Mouse (Mus musculus) gastrocnemius, adult 2 months (tissue): ENCODE results near the gene Acbd3. TPM values are rescaled to one million over a fixed set of nuclear protein-coding genes. Genes with fewer than 3 reads are reported as not detected.

ENCODE experiments used
- DNase-seq: peaks from one replicate; pipeline ENCODE4 v3.0.0; 2022
- H3K27ac ChIP-seq: fragments of 200-600 bp; 2 replicates; pipeline ENCODE4 v1.8.1; 2022; ENCODE audit warnings: mild to moderate bottlenecking
- H3K4me3 ChIP-seq: fragments of 200-600 bp; 2 replicates; pipeline ENCODE4 v1.8.1; 2022; ENCODE audit warnings: mild to moderate bottlenecking, moderate library complexity
- CTCF ChIP-seq: fragments of 200-600 bp; IDR thresholded peaks from 2 replicates; pipeline ENCODE4 v1.8.1; 2022; ENCODE audit warnings: antibody characterized with exemption, mild to moderate bottlenecking, moderate library complexity
- intact Hi-C: fragments of 180-260 bp; cut with DNase I; formaldehyde crosslinking; loops from one replicate; pipeline ENCODE4 v1.15.1; 2025
- long read RNA-seq, 2 experiments: library from polyadenylated mRNA; stranded (forward); transcript quantifications; one replicate each; pipeline ENCODE4 v2.0.0; 2021
- total RNA-seq, 2 experiments: library from RNA; stranded (reverse); gene quantifications; 2 replicates each; pipeline ENCODE4 v1.2.3; 2021

The Acbd3 gene
- 10 to 100 TPM; 13.8 to 16.0 TPM for total RNA-seq
- long read RNA-seq, experiment 1, transcript Acbd3-201 (8 exons, 3,471 nt), result major isoform, 35 of 37 reads
- long read RNA-seq, experiment 1, partial matches to known transcripts, result 1 of 37 reads
- long read RNA-seq, experiment 1, other reads (novel, unspliced or antisense), result 1 of 37 reads
- long read RNA-seq, experiment 2, transcript Acbd3-201 (8 exons, 3,471 nt), result major isoform, 22 of 29 reads
- long read RNA-seq, experiment 2, partial matches to known transcripts, result 2 of 29 reads
- long read RNA-seq, experiment 2, other reads (novel, unspliced or antisense), result 5 of 29 reads

GRCm38 (mm10) chr1:180725704-180726179 is at the start of gene Acbd3:
Gene Acbd3, plus strand, starts transcription at chr1:180726043.
- intact Hi-C loops, result loop anchor here (5.0 kb wide), 1 partner anchor 87 kb away; the partner anchor contains the start of gene H3f3a
- H3K27ac ChIP-seq, result peak within 1 kb of the TSS; percentile 95
- H3K4me3 ChIP-seq, result peak within 1 kb of the TSS; percentile 94
- TF ChIP-seq CTCF, result peak; percentile 36
- DNase-seq, result peak; percentile 93

- no peak overlapping the region for H3K27ac ChIP-seq
- DNase-seq, result no peak
- intact Hi-C loops, result no loop called here
- TF ChIP-seq CTCF, result no peak
- no peak overlapping the region for H3K4me3 ChIP-seq
Observed at GRCm38 (mm10) chr1:180691284-180691683, 34.6 kb upstream of the Acbd3 start.

GRCm38 (mm10) chr1:180696626-180697352 is 29.1 kb upstream of the Acbd3 start, which contains the start of gene Mixl1:
Gene Mixl1, minus strand, starts transcription at chr1:180697034.
- peak within 1 kb of the TSS; percentile 59 for H3K4me3 ChIP-seq
- intact Hi-C loops, result no loop called here
- no peak within 1 kb of the TSS for H3K27ac ChIP-seq
- no peak for DNase-seq
- TF ChIP-seq CTCF, result no peak

GRCm38 (mm10) chr1:180698063-180698462 is 27.8 kb upstream of the Acbd3 start:
- TF ChIP-seq CTCF, result no peak
- no peak for DNase-seq
- intact Hi-C loops, result no loop called here
- Histone ChIP-seq H3K4me3 (no peak overlapping the region), H3K27ac (no peak overlapping the region)

GRCm38 (mm10) chr1:180703400-180703799 is 22.4 kb upstream of the Acbd3 start:
- Histone ChIP-seq H3K4me3 (peak overlapping the region; percentile 54), H3K27ac (no peak overlapping the region)
- TF ChIP-seq CTCF, result no peak
- no peak for DNase-seq
- intact Hi-C loops, result no loop called here

GRCm38 (mm10) chr1:180707368-180707767 is 18.5 kb upstream of the Acbd3 start:
- no peak overlapping the region for H3K27ac ChIP-seq
- H3K4me3 ChIP-seq, result no peak overlapping the region
- intact Hi-C loops, result no loop called here
- no peak for DNase-seq
- TF ChIP-seq CTCF, result no peak

- DNase-seq, result no peak
- intact Hi-C loops, result no loop called here
- Histone ChIP-seq H3K4me3 (no peak overlapping the region), H3K27ac (no peak overlapping the region)
- no peak for TF ChIP-seq CTCF
Observed at GRCm38 (mm10) chr1:180707813-180708212, 18.0 kb upstream of the Acbd3 start.

GRCm38 (mm10) chr1:180708935-180709776 is 16.7 kb upstream of the Acbd3 start:
- TF ChIP-seq CTCF, result no peak
- intact Hi-C loops, result no loop called here
- H3K4me3 ChIP-seq, result no peak overlapping the region
- DNase-seq, result no peak
- no peak overlapping the region for H3K27ac ChIP-seq

- intact Hi-C loops, result no loop called here
- Histone ChIP-seq H3K4me3 (no peak overlapping the region), H3K27ac (no peak overlapping the region)
- TF ChIP-seq CTCF, result no peak
- DNase-seq, result no peak
Observed at GRCm38 (mm10) chr1:180718756-180719155, 7.1 kb upstream of the Acbd3 start.

- intact Hi-C loops, result no loop called here
- no peak for TF ChIP-seq CTCF
- Histone ChIP-seq H3K4me3 (no peak overlapping the region), H3K27ac (no peak overlapping the region)
- no peak for DNase-seq
Observed at GRCm38 (mm10) chr1:180719483-180719882, 6.4 kb upstream of the Acbd3 start.

GRCm38 (mm10) chr1:180719951-180720689 is 5.7 kb upstream of the Acbd3 start:
- Histone ChIP-seq H3K4me3 (no peak overlapping the region), H3K27ac (no peak overlapping the region)
- no peak; the same call in none of the 2 replicates for TF ChIP-seq CTCF
- peak; percentile 83 for DNase-seq
- intact Hi-C loops, result loop anchor here (1.0 kb wide), 1 partner anchor 44 kb away; no protein-coding TSS in a partner anchor

GRCm38 (mm10) chr1:180722608-180723007 is 3.2 kb upstream of the Acbd3 start:
- Histone ChIP-seq H3K27ac (no peak overlapping the region), H3K4me3 (no peak overlapping the region)
- TF ChIP-seq CTCF, result no peak
- DNase-seq, result no peak
- intact Hi-C loops, result no loop called here
